ENCODE assay signal across 18 mouse cellular contexts in the genomic region with DNA sequence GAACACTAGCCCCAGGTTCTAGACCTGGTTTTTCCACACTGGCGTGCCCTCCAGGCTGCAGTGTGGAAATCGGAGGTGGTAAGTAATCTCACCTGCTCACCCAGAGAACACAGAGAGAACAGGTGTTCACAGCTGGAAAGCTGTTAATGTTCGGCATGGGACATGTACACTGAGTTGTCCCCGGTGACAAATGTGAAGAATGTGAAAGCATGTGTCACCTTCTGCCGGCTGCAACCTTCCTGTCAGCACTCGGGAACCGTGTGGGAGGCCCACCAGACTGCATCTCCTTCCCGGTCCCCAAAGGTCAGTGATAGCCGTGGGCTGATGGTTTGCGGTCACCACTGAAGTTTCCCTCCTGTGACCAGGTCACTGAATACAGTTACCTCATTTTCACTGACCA. TPM values are rescaled to one million over a fixed set of nuclear protein-coding genes. Genes with fewer than 3 reads are reported as not detected.
"Had no signal": no experiment of that assay in that cellular context is flagged by ENCODE, and none has a peak within 500 bp of the region (broad histone marks: within the 10 kb centered on the region; RNA-seq: fewer than 3 reads in every experiment).

No protein-coding gene starts in this region.

- H3K27ac ChIP-seq: lung, embryonic 15.5 days; macrophage; midbrain, embryonic 13.5 days; midbrain, embryonic 15.5 days; neural tube, embryonic 12.5 days; stomach, embryonic 15.5 days; stomach, postnatal 0 days had no signal

- H3K9me3 ChIP-seq: lung, embryonic 15.5 days; megakaryocyte, embryonic 14.5 days; midbrain, embryonic 13.5 days; midbrain, embryonic 15.5 days; neural tube, embryonic 12.5 days; stomach, embryonic 15.5 days had no signal

- H3K9ac ChIP-seq: lung, embryonic 15.5 days; midbrain, embryonic 13.5 days; midbrain, embryonic 15.5 days; neural tube, embryonic 12.5 days; stomach, embryonic 15.5 days had no signal

- H3K4me2 ChIP-seq: lung, embryonic 15.5 days; midbrain, embryonic 11.5 days; midbrain, embryonic 13.5 days; midbrain, embryonic 15.5 days; neural tube, embryonic 12.5 days; stomach, embryonic 15.5 days had no signal

- DNase-seq: lung, postnatal 14 days; lung, postnatal 36 days; right cerebral cortex, postnatal 14 days; thymus, adult 2 months; thymus, postnatal 25 days; thymus, postnatal 4 days had no signal

- ATAC-seq: lung, postnatal 0 days; midbrain, embryonic 13.5 days; midbrain, embryonic 15.5 days had no signal

- H3K27me3 ChIP-seq: lung, embryonic 15.5 days; midbrain, embryonic 13.5 days; midbrain, embryonic 15.5 days; neural tube, embryonic 12.5 days; stomach, embryonic 15.5 days had no signal

- H3K4me1 ChIP-seq: lung, embryonic 15.5 days; midbrain, embryonic 15.5 days; neural tube, embryonic 12.5 days had no signal

- H3K36me3 ChIP-seq: lung, embryonic 15.5 days; midbrain, embryonic 13.5 days; midbrain, embryonic 15.5 days; neural tube, embryonic 12.5 days had no signal

- H3K4me3 ChIP-seq: lung, embryonic 15.5 days; megakaryocyte, embryonic 14.5 days; midbrain, embryonic 13.5 days; midbrain, embryonic 15.5 days; neural tube, embryonic 12.5 days; stomach, embryonic 15.5 days had no signal

RNA-seq across cellular contexts. Expression of gene P4ha2, which starts 32.4 kb away (rescaled TPM):
- total RNA-seq: monocyte, adult 5-6 weeks; neutrophil, adult 5-6 weeks had no signal
